Mouse (Mus musculus) telencephalon, adult 2 months (tissue): ENCODE results near the gene Olfr648.

Source experiments
- DNase-seq: peaks from one replicate; pipeline ENCODE4 v3.0.0-alpha.2; 2011; ENCODE audit warnings: low read depth, low spot score

Olfr648 gene

DNA sequence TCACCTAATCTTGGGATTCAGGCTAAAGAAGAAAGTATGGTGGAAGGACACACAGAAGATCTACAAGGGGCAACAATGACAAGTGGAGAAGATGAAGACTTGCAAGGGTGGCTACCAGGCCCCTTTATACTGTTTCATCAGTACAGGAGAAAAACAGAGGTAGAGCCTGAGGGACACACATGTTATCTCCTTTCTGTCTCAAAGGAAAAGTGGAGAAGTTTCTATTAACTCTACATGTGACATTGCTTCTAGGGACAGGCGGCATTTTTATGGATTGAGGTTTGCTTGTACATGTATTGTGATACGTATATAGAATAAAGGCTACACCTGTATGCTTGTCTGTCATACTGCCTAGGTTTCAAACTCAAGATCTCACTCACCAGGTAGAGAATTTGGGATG is at the start of gene Olfr648:
Gene Olfr648, minus strand, starts transcription at position 101 of the 400 bp plus-strand sequence.
- no peak for DNase-seq

DNA sequence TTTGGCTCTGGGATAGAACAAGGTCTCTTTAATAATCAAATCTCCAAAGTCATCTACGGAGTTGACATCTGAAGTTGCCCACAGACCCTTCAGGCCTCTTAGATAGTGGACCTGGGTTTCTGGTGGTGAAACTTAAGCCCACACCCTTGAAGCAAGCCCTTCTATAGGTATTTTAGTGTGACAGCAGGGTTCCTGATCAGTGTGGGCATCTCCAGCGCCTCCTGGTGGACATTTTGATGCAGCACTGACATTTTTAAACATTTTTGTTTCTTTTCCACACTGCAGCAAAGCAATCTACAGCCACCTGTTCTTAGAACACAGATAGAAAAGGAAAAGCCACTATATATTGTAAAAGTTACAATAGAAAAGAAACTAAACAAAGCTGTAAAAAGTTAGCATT is 48.0 kb upstream of the Olfr648 start:
- no peak for DNase-seq

DNA sequence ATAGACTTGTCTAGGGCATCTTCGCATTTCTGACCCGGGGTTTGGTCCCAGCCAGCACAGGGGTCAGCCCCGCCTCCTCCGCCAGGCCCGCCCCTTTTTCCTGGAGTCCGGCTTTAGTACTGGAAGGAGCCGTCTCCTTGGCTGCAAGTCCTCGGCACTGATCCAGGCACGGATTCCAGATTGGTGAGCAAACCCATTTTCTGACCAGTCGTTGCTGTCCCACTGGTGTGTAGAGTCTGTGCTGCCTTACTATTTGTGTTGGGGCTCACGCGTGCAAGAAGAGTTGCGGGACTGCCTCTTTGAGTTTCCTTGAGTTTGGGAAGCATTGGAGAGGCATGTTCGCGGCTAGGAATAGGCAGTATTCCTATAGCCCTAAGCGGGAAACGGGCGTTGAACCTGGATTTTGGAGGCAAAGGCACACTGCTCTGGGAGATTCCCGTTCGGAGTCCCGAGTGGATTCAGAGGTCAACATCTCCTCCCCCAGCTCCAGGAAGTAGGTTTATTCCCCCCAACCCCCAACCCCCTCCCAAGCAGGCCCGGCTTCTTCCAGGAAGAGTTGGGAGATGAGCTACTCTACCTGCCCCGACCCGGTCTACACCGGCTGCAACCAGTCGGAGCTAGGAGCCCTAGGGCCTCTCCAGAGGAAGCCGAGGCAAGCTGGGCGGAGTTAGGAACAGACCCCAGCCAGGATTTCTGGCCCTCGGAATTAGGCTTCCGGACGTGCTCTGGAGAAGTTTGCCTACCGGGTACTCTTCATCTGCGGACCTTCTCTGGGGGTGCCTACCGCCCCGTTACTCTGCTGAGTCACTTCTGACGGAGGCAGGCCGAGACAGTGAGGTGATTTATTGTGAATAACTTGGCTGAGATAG is 35.7 kb upstream of the Olfr648 start, which contains the start of gene Trim6:
Gene Trim6, plus strand, starts transcription at position 93 of the 869 bp plus-strand sequence.
- DNase-seq: no peak

DNA sequence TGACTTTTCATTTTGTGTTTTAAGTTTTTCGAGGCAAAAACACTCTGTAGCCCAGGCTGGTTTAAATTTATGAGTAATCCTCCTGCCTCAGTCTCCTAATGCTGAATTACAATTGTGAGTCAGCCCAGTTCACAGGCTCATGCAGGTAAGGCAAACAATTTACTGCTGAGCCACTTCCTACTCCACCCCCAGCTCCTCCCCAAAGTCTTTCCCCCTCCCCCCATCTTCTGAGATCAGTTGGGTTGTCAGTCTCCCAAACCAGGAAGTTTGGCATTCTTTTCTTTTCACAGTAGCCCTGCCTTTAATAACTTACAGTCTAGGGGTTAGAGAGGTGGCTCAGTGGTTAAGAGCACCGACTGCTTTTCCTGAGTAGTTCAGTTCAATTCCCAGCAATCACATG is 34.7 kb upstream of the Olfr648 start:
- no peak for DNase-seq

DNA sequence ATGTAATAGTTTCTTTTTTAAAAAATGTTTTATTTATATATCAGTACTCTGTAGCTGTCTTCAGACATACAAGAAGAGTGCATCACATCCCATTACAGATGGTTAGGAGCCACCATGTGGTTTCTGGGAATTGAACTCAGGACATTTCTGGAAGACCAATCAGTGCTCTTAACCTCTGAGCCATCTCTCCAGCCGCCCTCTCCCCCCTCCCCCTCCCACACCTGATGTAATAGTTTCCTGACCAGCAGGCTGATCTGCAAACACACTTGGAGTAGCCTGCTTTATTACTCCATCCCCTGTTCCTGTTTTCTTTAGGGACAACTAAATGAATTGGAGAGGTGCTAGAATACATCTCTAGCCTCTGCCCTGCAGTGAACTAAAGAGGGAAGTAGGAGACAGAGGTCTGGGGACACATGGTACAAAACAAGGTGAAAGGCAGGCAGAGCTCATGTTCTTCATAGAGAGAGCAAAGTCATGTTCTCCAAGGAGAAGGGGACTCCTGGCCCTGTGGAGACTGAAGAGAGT is 32.9 kb upstream of the Olfr648 start:
- DNase-seq: no peak

DNA sequence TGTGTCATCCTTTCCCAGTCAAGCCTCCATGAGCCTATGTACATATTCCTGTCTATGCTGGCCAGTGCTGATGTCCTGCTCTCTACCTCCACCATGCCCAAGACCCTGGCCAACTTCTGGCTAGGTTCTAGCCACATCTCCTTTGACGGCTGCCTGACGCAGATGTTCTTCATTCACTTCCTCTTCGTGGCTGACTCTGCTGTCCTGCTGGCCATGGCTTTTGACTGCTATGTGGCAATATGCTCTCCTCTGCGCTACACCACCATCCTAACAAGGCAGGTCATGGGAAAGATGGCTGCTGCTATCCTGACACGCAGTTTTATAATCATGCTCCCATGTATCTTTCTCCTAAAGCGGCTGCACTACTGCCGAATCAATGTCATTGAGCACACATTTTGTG is 23.0 kb upstream of the Olfr648 start:
- DNase-seq: no peak

DNA sequence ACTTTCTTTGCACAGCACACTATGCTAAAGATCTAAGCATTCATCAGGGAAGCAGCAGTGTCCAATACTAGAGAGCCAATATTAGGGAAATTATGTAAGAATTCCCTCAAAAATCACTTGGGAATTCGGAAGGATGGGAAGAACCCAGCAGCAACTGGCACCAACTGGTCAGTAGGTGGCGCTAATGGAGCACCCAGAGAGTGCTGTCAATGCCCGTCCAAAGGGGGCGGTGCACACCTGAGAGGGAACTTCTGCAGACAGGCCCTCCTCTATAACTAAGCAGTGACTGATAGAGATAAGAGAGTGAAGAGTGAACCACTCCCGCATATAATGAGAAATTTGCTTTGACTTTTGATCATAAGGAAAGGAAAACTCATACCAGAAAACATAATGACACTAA is 16.6 kb upstream of the Olfr648 start:
- DNase-seq: no peak

DNA sequence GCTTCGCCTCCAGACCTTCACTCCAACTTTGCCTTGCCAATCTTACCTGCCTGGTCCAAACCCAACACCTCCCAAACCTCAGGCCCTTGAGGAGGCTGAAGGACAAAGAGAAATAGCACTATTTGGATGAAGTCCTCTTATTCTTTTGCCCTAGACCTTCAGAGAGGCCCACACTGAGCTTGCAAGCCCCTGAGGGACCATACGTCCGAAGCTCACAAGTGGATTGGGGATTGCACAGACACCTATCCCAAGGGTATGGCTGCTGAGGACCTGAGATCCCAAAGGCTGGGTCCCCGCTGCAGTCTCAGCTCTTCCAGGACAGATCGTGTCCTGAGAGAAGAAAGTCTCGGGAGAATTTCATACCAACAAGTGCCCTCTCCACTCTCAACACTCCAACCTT is 12.7 kb upstream of the Olfr648 start, which contains the start of gene Olfr649:
Gene Olfr649, minus strand, starts transcription at position 101 of the 400 bp plus-strand sequence.
- DNase-seq: no peak

DNA sequence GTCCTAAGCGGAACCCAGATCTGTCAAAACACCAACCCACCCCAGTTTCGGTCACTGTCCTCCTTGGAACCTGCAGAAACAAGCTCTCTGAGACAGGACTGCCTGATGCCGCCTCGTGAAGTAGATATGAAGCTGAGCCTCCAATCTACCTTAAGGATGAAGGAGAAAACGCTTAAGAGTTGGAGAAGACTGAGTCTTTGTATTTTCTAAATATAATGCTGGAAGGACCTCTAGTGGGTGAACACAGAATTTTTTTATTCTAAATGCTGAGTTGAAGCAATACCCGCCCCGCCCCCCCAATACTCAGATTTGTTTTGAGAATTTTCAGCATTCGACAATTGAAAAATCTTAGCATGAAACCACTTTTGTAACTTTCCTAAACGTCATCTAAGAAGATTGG is 8.1 kb upstream of the Olfr648 start:
- no peak for DNase-seq

DNA sequence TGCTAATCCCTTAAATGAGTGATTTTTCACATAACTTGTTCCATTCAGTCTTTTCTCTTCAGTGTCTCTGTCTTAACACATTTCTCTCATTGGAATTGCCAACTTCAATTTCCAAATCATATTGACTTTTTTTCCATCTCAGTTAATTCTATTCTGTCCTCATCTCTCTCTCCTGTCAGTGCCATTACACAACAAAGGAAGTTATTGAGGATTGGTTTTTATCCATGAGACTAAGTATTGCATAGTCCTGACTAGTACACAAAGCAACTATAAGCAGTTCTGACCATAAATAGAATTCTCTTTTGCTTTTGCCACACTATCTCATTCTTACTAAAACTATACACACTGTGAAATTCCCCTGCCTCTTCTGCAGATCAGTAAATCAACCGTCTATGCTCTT is 4.1 kb downstream of the Olfr648 start:
- no peak for DNase-seq

DNA sequence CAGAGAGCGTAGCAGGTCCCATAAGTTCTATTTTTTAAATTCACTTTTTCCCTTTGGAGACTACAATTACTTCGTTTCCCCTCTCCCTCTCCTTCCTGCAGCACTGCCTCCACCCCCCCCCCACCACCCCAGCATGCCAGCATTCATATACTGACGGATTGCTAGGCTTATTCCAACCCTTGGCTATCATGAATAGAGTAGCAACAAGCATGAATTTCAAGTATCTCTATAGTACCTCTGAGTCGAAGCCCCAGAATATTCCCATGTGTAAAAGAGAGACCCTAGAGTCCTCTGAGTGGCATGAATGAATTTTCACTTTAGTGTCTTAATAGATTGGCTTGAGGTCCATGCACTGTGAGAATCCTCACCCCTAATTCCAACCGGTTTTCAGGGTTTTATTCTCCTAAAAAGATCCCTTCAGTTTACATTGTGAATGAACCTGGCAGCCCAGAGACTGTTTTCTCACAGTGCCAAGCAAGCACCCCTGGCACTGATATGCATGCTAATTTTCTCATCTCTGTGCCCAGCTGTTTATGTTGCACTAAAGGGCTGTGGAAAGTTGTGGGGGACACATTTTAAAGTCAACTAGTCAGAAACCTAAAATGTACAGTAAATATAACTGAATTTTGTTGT is 4.7 kb downstream of the Olfr648 start:
- DNase-seq: no peak

DNA sequence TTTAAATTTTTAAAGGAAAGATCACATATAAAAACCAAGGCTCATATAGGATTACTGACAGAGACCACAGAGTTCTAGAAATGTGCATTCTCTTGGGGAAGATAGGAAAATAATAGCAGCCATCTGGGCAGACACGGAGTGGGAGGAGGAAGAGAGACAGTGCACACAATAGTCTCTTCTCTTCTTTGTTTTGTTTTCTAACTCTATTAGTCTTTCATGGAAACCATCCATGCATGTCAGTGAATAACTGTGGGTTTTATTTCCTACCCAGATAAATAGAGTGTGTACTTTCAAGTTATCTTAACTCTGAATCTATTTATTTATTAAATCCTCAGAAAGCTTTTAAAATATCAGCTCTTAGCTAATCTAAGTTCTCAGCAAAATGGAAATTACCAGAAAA is 8.1 kb downstream of the Olfr648 start:
- no peak for DNase-seq

DNA sequence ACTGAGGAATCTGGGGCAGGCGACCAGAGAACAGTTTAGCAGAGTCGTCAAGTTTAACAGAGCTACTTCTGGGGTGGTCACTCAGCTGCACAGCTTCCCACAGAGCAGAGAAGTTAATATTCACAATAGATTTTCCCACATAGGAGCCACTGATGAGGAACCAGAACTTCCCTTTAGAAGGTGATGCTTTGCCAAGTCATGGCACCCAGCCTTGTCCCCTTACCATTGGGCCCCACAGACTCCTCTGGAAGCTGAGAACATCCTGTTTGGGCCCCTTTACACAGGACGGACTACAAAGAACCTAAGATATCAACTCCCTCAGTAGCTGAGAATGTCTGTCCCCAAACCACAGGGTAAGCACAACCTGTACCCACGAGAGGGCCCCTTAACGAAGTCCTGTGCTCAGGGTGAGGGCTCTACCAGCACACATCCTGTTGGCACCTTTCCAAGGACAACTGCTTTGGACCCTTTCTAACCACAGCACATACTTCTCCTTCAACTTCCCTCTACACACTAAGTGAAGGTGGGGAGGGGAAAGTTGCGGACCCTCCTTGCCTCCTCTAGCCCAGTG is 13.5 kb downstream of the Olfr648 start:
- no peak for DNase-seq

DNA sequence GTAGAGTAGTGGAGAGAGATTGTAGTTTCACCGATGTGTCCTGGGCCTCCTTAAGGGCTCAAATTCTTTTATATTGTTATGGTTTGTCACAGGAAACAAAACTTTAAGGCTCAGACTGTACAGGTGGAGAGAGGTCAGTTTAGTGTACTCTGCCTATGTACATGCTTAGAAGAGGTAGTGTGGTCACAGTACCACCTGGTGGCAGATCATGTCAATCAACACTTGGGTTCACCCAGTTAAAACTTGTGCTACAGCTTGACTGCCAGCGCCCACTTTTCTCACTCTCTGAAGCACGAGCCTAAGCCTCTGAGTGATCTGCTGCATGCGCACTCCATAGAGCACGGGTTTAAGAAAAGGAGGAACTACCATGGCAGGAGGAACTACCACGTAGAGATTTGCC is 16.1 kb downstream of the Olfr648 start:
- no peak for DNase-seq

DNA sequence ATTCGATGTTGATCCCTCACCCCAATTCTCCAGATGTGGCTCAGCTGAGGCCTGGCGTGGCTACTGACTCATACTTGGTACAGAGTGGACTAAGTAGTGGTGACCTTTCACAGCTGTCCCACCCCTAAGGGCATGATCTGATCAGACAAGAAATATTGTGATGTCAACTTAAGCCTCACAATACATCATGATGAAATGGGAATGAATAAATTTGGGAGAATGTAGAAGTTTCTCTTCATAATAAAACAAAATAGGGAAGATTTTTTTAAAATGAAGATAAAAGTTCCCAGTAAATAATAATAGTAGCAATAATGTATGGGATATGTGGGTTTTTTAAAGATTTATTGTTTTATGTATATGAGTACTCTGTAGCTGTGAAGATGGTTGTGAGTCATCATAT is 32.7 kb downstream of the Olfr648 start, which contains the start of gene Ubqlnl:
Gene Ubqlnl, minus strand, starts transcription at position 101 of the 400 bp plus-strand sequence.
- no peak for DNase-seq

DNA sequence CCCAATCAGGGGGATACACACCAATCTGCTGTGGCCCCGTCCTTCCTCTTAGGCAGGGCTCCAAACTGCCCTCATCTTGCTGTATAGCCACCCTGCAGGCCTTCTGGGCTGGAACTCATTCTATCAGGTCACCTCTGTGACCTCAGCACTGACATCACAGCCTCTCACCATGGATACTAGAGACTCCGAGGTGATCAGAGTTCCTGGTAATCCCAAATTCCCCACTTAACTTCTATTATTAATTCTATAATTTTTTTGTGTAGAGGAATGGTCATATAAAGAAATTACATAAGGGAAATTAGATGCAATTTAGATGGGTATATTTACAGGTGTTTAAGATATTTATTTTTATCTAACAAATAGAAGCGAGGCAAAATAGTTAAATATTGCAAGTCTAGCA is 40.0 kb downstream of the Olfr648 start, which contains the start of gene Ubqln3:
Gene Ubqln3, minus strand, starts transcription at position 101 of the 400 bp plus-strand sequence.
- DNase-seq: no peak

DNA sequence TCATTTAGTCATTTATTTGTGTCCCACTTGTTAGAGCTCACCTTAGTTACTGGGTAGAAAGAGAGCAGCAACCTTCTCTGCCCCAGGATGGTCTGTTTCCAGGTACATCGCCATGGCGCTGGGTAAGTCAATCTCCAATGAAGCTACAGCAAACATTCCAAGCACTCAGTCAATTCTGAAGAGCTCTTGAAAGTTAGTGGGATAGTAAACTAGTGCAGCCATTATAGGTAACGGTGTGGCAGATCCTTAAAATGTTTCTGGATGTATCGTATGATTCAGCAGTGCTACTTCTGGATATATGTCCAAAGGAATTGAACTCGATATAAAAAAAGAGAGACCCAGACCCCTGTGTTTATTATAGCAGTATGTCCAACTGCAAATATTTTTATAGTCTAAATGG is 45.9 kb downstream of the Olfr648 start, which contains the start of gene Olfr643:
Gene Olfr643, minus strand, starts transcription at position 101 of the 400 bp plus-strand sequence.
- DNase-seq: no peak

DNA sequence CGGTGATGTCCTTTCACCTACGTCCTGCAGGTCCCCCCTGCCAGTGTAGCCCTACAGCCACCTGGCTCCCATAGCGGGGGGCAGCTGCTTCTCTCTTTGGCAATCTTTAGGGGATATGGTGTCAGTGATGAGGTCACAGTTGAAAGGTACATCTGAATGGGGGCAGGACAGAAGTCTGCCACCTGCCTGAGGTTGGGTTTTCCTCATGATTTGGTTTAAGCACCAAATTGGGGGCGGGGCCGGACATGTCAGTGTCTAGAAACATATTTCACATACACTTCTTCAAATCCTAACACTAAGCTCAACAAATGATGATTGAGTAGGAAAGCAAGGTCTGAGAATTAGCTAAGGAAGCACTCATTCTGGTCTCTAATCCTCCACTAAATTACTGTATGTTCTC is 53.5 kb downstream of the Olfr648 start, which contains the start of gene Ubqln5:
Gene Ubqln5, minus strand, starts transcription at position 101 of the 400 bp plus-strand sequence.
- DNase-seq: no peak
